Mouse (Mus musculus) hindbrain, embryonic 10.5 days (tissue): ENCODE results near the gene Dnah12. TPM values are rescaled to one million over a fixed set of nuclear protein-coding genes. Genes with fewer than 3 reads are reported as not detected.

ENCODE experiments used
- DNase-seq: peaks from one replicate; pipeline ENCODE4 v3.0.0-alpha.2; 2017; ENCODE audit warnings: low spot score
- H3K27ac ChIP-seq: fragments of 300-500 bp; sonication (generic); 2 replicates; pipeline ENCODE4 v1.5.1; 2016; ENCODE audit warnings: mild to moderate bottlenecking, moderate library complexity
- H3K27me3 ChIP-seq: fragments of 300-500 bp; sonication (generic); 2 replicates; pipeline ENCODE4 v1.6.1; 2016; ENCODE audit warnings: mild to moderate bottlenecking; ENCODE audit not compliant: poor library complexity, insufficient read depth, severe bottlenecking
- H3K36me3 ChIP-seq: fragments of 300-500 bp; sonication (generic); 2 replicates; pipeline ENCODE4 v1.6.1; 2016; ENCODE audit warnings: mild to moderate bottlenecking, moderate library complexity
- H3K4me1 ChIP-seq: fragments of 300-500 bp; sonication (generic); replicated peaks from 2 replicates; pipeline ENCODE4 v1.6.1; 2016; ENCODE audit warnings: mild to moderate bottlenecking
- H3K4me3 ChIP-seq: fragments of 300-500 bp; sonication (generic); 2 replicates; pipeline ENCODE4 v1.5.1; 2016; ENCODE audit warnings: mild to moderate bottlenecking, moderate library complexity
- H3K9me3 ChIP-seq: fragments of 300-500 bp; sonication (generic); 2 replicates; pipeline ENCODE4 v1.6.1; 2016; ENCODE audit warnings: mild to moderate bottlenecking, moderate library complexity
- WGBS: fragments of 180-500 bp; shearing (Covaris S2); methylation state at CpG from one replicate; pipeline ENCODE4 v1.1.7; 2016; 5-methylcytosine and 5-hydroxymethylcytosine counted together
- polyA plus RNA-seq: library from polyadenylated mRNA; unstranded; fragments of >200 nt; fragmentation: Nextera tagmentation; extraction: Ambion mirVana; gene quantifications from 2 replicates; pipeline ENCODE4 v1.2.1, GENCODE M21; 2016

Dnah12 gene
- polyA plus RNA-seq, 1 experiment from 2014 or later = 0.09 TPM

GRCm38 (mm10) chr14:26768195-26768594, 75.1 kb downstream of the Dnah12 start:
- H3K4me3 ChIP-seq = no peak overlapping the region
- peaks cover 12% of the 10 kb centered on the region; the same call in 1 of the 2 replicates for H3K9me3 ChIP-seq
- H3K4me1 ChIP-seq = no peaks in the 10 kb centered on the region
- H3K27ac ChIP-seq = no peak overlapping the region
- H3K27me3 ChIP-seq = no peaks in the 10 kb centered on the region
- H3K36me3 ChIP-seq = no peaks in the 10 kb centered on the region
- 82% methylated on average over 4 of the region's 4 CpGs for WGBS
- DNase-seq = no peak

- H3K36me3 ChIP-seq = no peaks in the 10 kb centered on the region
- 84% methylated on average over 4 of the region's 4 CpGs for WGBS
- DNase-seq = no peak
- no peaks in the 10 kb centered on the region for H3K9me3 ChIP-seq
- H3K27ac ChIP-seq = no peak overlapping the region
- H3K4me1 ChIP-seq = no peaks in the 10 kb centered on the region
- no peak overlapping the region for H3K4me3 ChIP-seq
- H3K27me3 ChIP-seq = no peaks in the 10 kb centered on the region
These were observed 80.5 kb downstream of the Dnah12 start for GRCm38 (mm10) chr14:26773536-26773935.

GRCm38 (mm10) chr14:26783731-26784130, 90.7 kb downstream of the Dnah12 start:
- H3K4me1 ChIP-seq = no peaks in the 10 kb centered on the region
- H3K36me3 ChIP-seq = no peaks in the 10 kb centered on the region
- H3K27me3 ChIP-seq = no peaks in the 10 kb centered on the region
- no peaks in the 10 kb centered on the region for H3K9me3 ChIP-seq
- DNase-seq = no peak
- no peak overlapping the region for H3K27ac ChIP-seq
- no peak overlapping the region for H3K4me3 ChIP-seq
- WGBS = 75% methylated on average over 4 of the region's 4 CpGs

- Histone ChIP-seq H3K9me3 (no peaks in the 10 kb centered on the region), H3K4me1 (no peaks in the 10 kb centered on the region), H3K4me3 (no peak overlapping the region), H3K36me3 (no peaks in the 10 kb centered on the region), H3K27me3 (no peaks in the 10 kb centered on the region), H3K27ac (no peak overlapping the region)
- peak; percentile 6 for DNase-seq
- 45% methylated on average over 4 of the region's 4 CpGs for WGBS
These were observed 92.6 kb downstream of the Dnah12 start for GRCm38 (mm10) chr14:26785695-26786094.

GRCm38 (mm10) chr14:26794431-26794830, 101.4 kb downstream of the Dnah12 start:
- DNase-seq = no peak
- Histone ChIP-seq H3K27ac (no peak overlapping the region), H3K27me3 (no peaks in the 10 kb centered on the region), H3K36me3 (no peaks in the 10 kb centered on the region), H3K9me3 (no peaks in the 10 kb centered on the region), H3K4me3 (no peak overlapping the region), H3K4me1 (no peaks in the 10 kb centered on the region)
- WGBS = 85% methylated on average over 2 of the region's 2 CpGs

- Histone ChIP-seq H3K9me3 (no peaks in the 10 kb centered on the region), H3K36me3 (no peaks in the 10 kb centered on the region), H3K27ac (no peak overlapping the region), H3K4me1 (no peaks in the 10 kb centered on the region), H3K27me3 (no peaks in the 10 kb centered on the region), H3K4me3 (no peak overlapping the region)
- no peak for DNase-seq
- WGBS = 88% methylated on average over 3 of the region's 3 CpGs
These were observed 105.3 kb downstream of the Dnah12 start for GRCm38 (mm10) chr14:26798330-26798729.

GRCm38 (mm10) chr14:26799286-26799685, 106.2 kb downstream of the Dnah12 start:
- Histone ChIP-seq H3K27me3 (no peaks in the 10 kb centered on the region), H3K4me1 (no peaks in the 10 kb centered on the region), H3K27ac (no peak overlapping the region), H3K36me3 (no peaks in the 10 kb centered on the region), H3K9me3 (no peaks in the 10 kb centered on the region), H3K4me3 (no peak overlapping the region)
- WGBS = 78% methylated on average over 3 of the region's 3 CpGs
- DNase-seq = no peak

GRCm38 (mm10) chr14:26805500-26805899, 112.4 kb downstream of the Dnah12 start:
- H3K36me3 ChIP-seq = no peaks in the 10 kb centered on the region
- DNase-seq = no peak
- H3K27me3 ChIP-seq = no peaks in the 10 kb centered on the region
- no peak overlapping the region for H3K27ac ChIP-seq
- no peaks in the 10 kb centered on the region for H3K9me3 ChIP-seq
- no peaks in the 10 kb centered on the region for H3K4me1 ChIP-seq
- no peak overlapping the region for H3K4me3 ChIP-seq
- 73% methylated on average over 7 of the region's 7 CpGs for WGBS

GRCm38 (mm10) chr14:26812734-26813133, 119.7 kb downstream of the Dnah12 start:
- no peaks in the 10 kb centered on the region for H3K9me3 ChIP-seq
- no peak overlapping the region for H3K27ac ChIP-seq
- WGBS = 86% methylated on average over 11 of the region's 11 CpGs
- no peaks in the 10 kb centered on the region for H3K27me3 ChIP-seq
- no peaks in the 10 kb centered on the region for H3K36me3 ChIP-seq
- no peak overlapping the region for H3K4me3 ChIP-seq
- H3K4me1 ChIP-seq = no peaks in the 10 kb centered on the region
- DNase-seq = no peak

- Histone ChIP-seq H3K4me3 (no peak overlapping the region), H3K4me1 (no peaks in the 10 kb centered on the region), H3K9me3 (no peaks in the 10 kb centered on the region), H3K27me3 (no peaks in the 10 kb centered on the region), H3K27ac (no peak overlapping the region), H3K36me3 (no peaks in the 10 kb centered on the region)
- WGBS = 90% methylated on average over 2 of the region's 2 CpGs
- no peak for DNase-seq
These were observed 120.8 kb downstream of the Dnah12 start for GRCm38 (mm10) chr14:26813871-26814270.

- no peak overlapping the region for H3K27ac ChIP-seq
- 56% methylated on average over 3 of the region's 3 CpGs for WGBS
- H3K4me1 ChIP-seq = no peaks in the 10 kb centered on the region
- H3K4me3 ChIP-seq = no peak overlapping the region
- H3K27me3 ChIP-seq = no peaks in the 10 kb centered on the region
- no peaks in the 10 kb centered on the region for H3K36me3 ChIP-seq
- no peak for DNase-seq
- H3K9me3 ChIP-seq = no peaks in the 10 kb centered on the region
These were observed 121.8 kb downstream of the Dnah12 start for GRCm38 (mm10) chr14:26814908-26815307.

GRCm38 (mm10) chr14:26816785-26817184, 123.7 kb downstream of the Dnah12 start:
- H3K27ac ChIP-seq = no peak overlapping the region
- no peaks in the 10 kb centered on the region for H3K36me3 ChIP-seq
- 80% methylated on average over 4 of the region's 4 CpGs for WGBS
- no peaks in the 10 kb centered on the region for H3K9me3 ChIP-seq
- DNase-seq = no peak
- H3K4me3 ChIP-seq = no peak overlapping the region
- no peaks in the 10 kb centered on the region for H3K27me3 ChIP-seq
- no peaks in the 10 kb centered on the region for H3K4me1 ChIP-seq

- WGBS = 87% methylated on average over 2 of the region's 2 CpGs
- Histone ChIP-seq H3K36me3 (no peaks in the 10 kb centered on the region), H3K4me1 (no peaks in the 10 kb centered on the region), H3K27me3 (no peaks in the 10 kb centered on the region), H3K4me3 (no peak overlapping the region), H3K9me3 (no peaks in the 10 kb centered on the region), H3K27ac (no peak overlapping the region)
- no peak for DNase-seq
These were observed 132.9 kb downstream of the Dnah12 start for GRCm38 (mm10) chr14:26826020-26826419.

- H3K27me3 ChIP-seq = no peaks in the 10 kb centered on the region
- no peak overlapping the region for H3K4me3 ChIP-seq
- H3K4me1 ChIP-seq = no peaks in the 10 kb centered on the region
- DNase-seq = no peak
- H3K9me3 ChIP-seq = no peaks in the 10 kb centered on the region
- no peak overlapping the region for H3K27ac ChIP-seq
- WGBS = 77% methylated on average over 8 of the region's 8 CpGs
- H3K36me3 ChIP-seq = no peaks in the 10 kb centered on the region
These were observed 160.0 kb downstream of the Dnah12 start for GRCm38 (mm10) chr14:26853053-26853452.
